Mouse (Mus musculus): Measurements from ENCODE around the gene Spryd7.

DNA sequence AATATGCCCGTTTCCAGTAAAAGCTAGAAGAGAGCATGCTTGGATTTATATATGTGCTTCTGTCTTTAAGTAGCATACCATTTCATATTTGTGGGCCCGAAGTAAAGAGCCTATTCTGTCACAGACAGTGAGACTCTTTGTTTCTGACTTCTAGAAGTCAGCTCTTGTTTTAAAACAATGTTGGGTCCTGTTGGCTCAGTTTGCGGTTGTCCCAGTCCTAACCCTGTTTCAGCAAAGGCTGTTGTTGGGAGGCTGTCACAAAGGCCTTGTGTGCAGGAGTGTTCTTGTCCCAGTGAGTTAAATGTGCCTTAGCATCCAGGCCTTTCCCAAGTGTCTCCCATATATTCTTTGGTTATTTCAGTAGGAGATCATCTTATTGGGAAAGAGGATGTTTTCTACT lies 47.4 kb upstream of the Spryd7 start:
- TF ChIP-seq EP300 (optimal IDR thresholded peaks at IDR 0.05), result no peak
- no peak for TF ChIP-seq CTCF (IDR thresholded peaks at IDR 0.05; ENCODE audit: low read depth)

Data from stomach, postnatal 0 days (tissue).